8 mouse cellular contexts compared by ENCODE assay signal in genomic region chr2:13299031-13299430, GRCm38 (mm10). TPM values are rescaled to one million over a fixed set of nuclear protein-coding genes. Genes with fewer than 3 reads are reported as not detected.
DNase-seq lines count a peak whose midpoint lies in the region; ATAC-seq and TF ChIP-seq lines count a peak whose summit lies in the region.

No protein-coding gene starts in this region.

- H3K79me2 ChIP-seq in heart, adult 2 months (replicated peaks; ENCODE audit: control insufficient read depth, insufficient read depth, low read length), result no peaks in the 10 kb centered on the region
- H3K79me2 ChIP-seq in myocyte (ENCODE audit: control insufficient read depth, insufficient read depth), result no peaks in the 10 kb centered on the region

- TF ChIP-seq CTCF in heart, adult 2 months (IDR thresholded peaks at IDR 0.05), result peak; percentile 74

- no peak for TF ChIP-seq EP300 in heart, adult 2 months (IDR thresholded peaks at IDR 0.05; ENCODE audit: insufficient read depth, low read depth, low read length)

- DNase-seq in heart, adult 2 months, result no peak
- peak; percentile 98 for DNase-seq in 416B (ENCODE audit: low read depth)
- peak; percentile 44 for DNase-seq in brain, adult 2 months (ENCODE audit: low read depth, low spot score)
- no peak for DNase-seq in spleen, postnatal 4 days (ENCODE audit: low spot score in 2 of 2)
- no peak for DNase-seq in spleen, adult 12 weeks (ENCODE audit: low spot score)

- peaks cover 1% of the 10 kb centered on the region; the same call in 1 of the 2 replicates for H3K4me1 ChIP-seq in heart, adult 2 months (ENCODE audit: control insufficient read depth, insufficient read depth, low read length)
- H3K4me1 ChIP-seq in heart, embryonic 12.5 days (replicated peaks), result 0 out of 2 replicates have a peak, but pooled peaks cover 3% of the 10 kb centered on the region
- peaks cover 4% of the 10 kb centered on the region; the same call in 1 of the 2 replicates for H3K4me1 ChIP-seq in hindbrain, embryonic 13.5 days (replicated peaks)

- ATAC-seq in heart, embryonic 12.5 days (ENCODE audit: insufficient number of reproducible peaks, low FRiP score), result no peak
- peak; percentile 90 for ATAC-seq in hindbrain, embryonic 13.5 days (ENCODE audit: low FRiP score)

- no peaks in the 10 kb centered on the region for H3K27me3 ChIP-seq in heart, adult 2 months (ENCODE audit: control insufficient read depth, insufficient read depth, low read length)
- H3K27me3 ChIP-seq in heart, embryonic 12.5 days (replicated peaks), result no peaks in the 10 kb centered on the region
- H3K27me3 ChIP-seq in hindbrain, embryonic 13.5 days, result no peaks in the 10 kb centered on the region
- no peaks in the 10 kb centered on the region for H3K27me3 ChIP-seq in myocyte (ENCODE audit: control insufficient read depth, insufficient read depth, insufficient read length)

- no peaks in the 10 kb centered on the region for H3K9me3 ChIP-seq in heart, embryonic 12.5 days (replicated peaks)
- no peaks in the 10 kb centered on the region for H3K9me3 ChIP-seq in hindbrain, embryonic 13.5 days

- H3K4me2 ChIP-seq in heart, embryonic 12.5 days, result no peak overlapping the region
- H3K4me2 ChIP-seq in hindbrain, embryonic 13.5 days, result no peak overlapping the region
- peak overlapping the region; percentile 58 for H3K4me2 ChIP-seq in myocyte (ENCODE audit: low read depth)

- no peak overlapping the region for H3K9ac ChIP-seq in heart, adult 2 months (ENCODE audit: low read depth, low read length)
- no peak overlapping the region for H3K9ac ChIP-seq in heart, embryonic 12.5 days
- no peak overlapping the region for H3K9ac ChIP-seq in hindbrain, embryonic 13.5 days

- TF ChIP-seq POLR2A in heart, adult 2 months (IDR thresholded peaks at IDR 0.05; ENCODE audit: insufficient read depth, low read depth, low read length), result no peak
- TF ChIP-seq POLR2A in myocyte (IDR thresholded peaks at IDR 0.05; ENCODE audit: insufficient read length, low read depth), result no peak

- H3K36me3 ChIP-seq in heart, adult 2 months (ENCODE audit: control insufficient read depth, insufficient read depth, low read length), result no peaks in the 10 kb centered on the region
- H3K36me3 ChIP-seq in heart, embryonic 12.5 days, result no peaks in the 10 kb centered on the region
- no peaks in the 10 kb centered on the region for H3K36me3 ChIP-seq in hindbrain, embryonic 13.5 days
- no peaks in the 10 kb centered on the region for H3K36me3 ChIP-seq in myocyte (ENCODE audit: control insufficient read depth, insufficient read depth)

- WGBS in heart, adult 2 months, result 19% methylated on average over 3 of the region's 3 CpGs
- WGBS in heart, embryonic 12.5 days, result 35% methylated on average over 3 of the region's 3 CpGs
- WGBS in hindbrain, embryonic 13.5 days, result 29% methylated on average over 3 of the region's 3 CpGs

- no peak overlapping the region for H3ac ChIP-seq in myocyte (ENCODE audit: control insufficient read depth, insufficient read length)

- no peak overlapping the region for H3K27ac ChIP-seq in heart, adult 2 months
- H3K27ac ChIP-seq in heart, embryonic 12.5 days (ENCODE audit: poor library complexity, severe bottlenecking), result no peak overlapping the region
- H3K27ac ChIP-seq in hindbrain, embryonic 13.5 days, result no peak overlapping the region

- H3K4me3 ChIP-seq in heart, adult 2 months, result no peak overlapping the region
- no peak overlapping the region for H3K4me3 ChIP-seq in heart, embryonic 12.5 days
- H3K4me3 ChIP-seq in hindbrain, embryonic 13.5 days, result no peak overlapping the region
- H3K4me3 ChIP-seq in myocyte, result no peak overlapping the region

- intact Hi-C loops in heart, adult 2 months (cut with DNase I), result loop anchor here (2.0 to 5.0 kb wide), 2 partner anchors 223 to 298 kb away; no protein-coding TSS in a partner anchor

TF ChIP-seq in myocyte, 11 proteins besides CTCF, POLR2A, EP300 and RAD21:
- TF ChIP-seq TCF12 (IDR thresholded peaks at IDR 0.05; ENCODE audit: insufficient read depth, poor library complexity, severe bottlenecking) (no peak), POLR2AphosphoS2 (IDR thresholded peaks at IDR 0.05; ENCODE audit: insufficient read length, low read depth) (no peak), CEBPB (IDR thresholded peaks at IDR 0.05; ENCODE audit: insufficient read depth, poor library complexity, severe bottlenecking) (no peak), MAX (IDR thresholded peaks at IDR 0.05; ENCODE audit: low read depth) (no peak), MYOD1 (IDR thresholded peaks at IDR 0.05; ENCODE audit: control insufficient read depth in 1 of 3, insufficient read length in 2 of 3, low read depth in 2 of 3) (no peak), TCF3 (IDR thresholded peaks at IDR 0.05; ENCODE audit: insufficient read length, low read depth) (no peak), USF1 (IDR thresholded peaks at IDR 0.05; ENCODE audit: low read depth) (no peak), MYOG (IDR thresholded peaks at IDR 0.05; ENCODE audit: control insufficient read depth in 1 of 3, insufficient read depth in 1 of 3, insufficient read length in 2 of 3, low read depth in 2 of 3) (no peak), E2F4 (IDR thresholded peaks at IDR 0.05; ENCODE audit: insufficient read depth) (no peak), SRF (IDR thresholded peaks at IDR 0.05; ENCODE audit: control insufficient read depth, insufficient read length, low read depth) (no peak), REST (IDR thresholded peaks at IDR 0.05; ENCODE audit: insufficient read depth, insufficient read length) (no peak)
TF ChIP-seq in myocyte: peak in this region for 0.

RNA-seq across cellular contexts. Expression of gene Rsu1, which starts 27.8 kb away (rescaled TPM):
- 10 to 100 TPM; 39.9 to 47.1 TPM for total RNA-seq in heart, adult 2 months (2021)
- 51.7 and 91.3 TPM in 2 replicates for polyA plus RNA-seq in heart, adult 2 months (2012; rRNA removed)
- polyA plus RNA-seq in heart, embryonic 12.5 days (2016; fragmentation: Nextera tagmentation; extraction: Ambion mirVana), result 147 and 158 TPM in 2 replicates
- polyA plus RNA-seq in hindbrain, embryonic 13.5 days (2015; fragmentation: Nextera tagmentation; extraction: Ambion mirVana), result 66.9 and 68.4 TPM in 2 replicates
- 81.5 TPM for polyA plus RNA-seq in myocyte (2012; fragmentation: generic; extraction: Trizol)

Comparison
In these comparisons a context has a peak if more than half of its experiments do, and no peak if none do; other contexts are left out.
1. DNase-seq: peak in 416B (single experiment) and brain, adult 2 months (single experiment); none in heart, adult 2 months (0 of 2), spleen, postnatal 4 days (0 of 2) and spleen, adult 12 weeks (single experiment).